Mouse (Mus musculus): ENCODE results near the gene Pltp. TPM values are rescaled to one million over a fixed set of nuclear protein-coding genes. Genes with fewer than 3 reads are reported as not detected.
A peak's percentile ranks its signal among the peaks of the same experiment; 100 is the strongest.
"Not testable (repeated sequence)": the region's sequence is repeated elsewhere in the genome, so short reads cannot be mapped to it uniquely, and the experiment has no call there.

The Pltp gene
- total RNA-seq, 2 experiments from 2014 or later, result 77.5 to 82.0 TPM

DNA sequence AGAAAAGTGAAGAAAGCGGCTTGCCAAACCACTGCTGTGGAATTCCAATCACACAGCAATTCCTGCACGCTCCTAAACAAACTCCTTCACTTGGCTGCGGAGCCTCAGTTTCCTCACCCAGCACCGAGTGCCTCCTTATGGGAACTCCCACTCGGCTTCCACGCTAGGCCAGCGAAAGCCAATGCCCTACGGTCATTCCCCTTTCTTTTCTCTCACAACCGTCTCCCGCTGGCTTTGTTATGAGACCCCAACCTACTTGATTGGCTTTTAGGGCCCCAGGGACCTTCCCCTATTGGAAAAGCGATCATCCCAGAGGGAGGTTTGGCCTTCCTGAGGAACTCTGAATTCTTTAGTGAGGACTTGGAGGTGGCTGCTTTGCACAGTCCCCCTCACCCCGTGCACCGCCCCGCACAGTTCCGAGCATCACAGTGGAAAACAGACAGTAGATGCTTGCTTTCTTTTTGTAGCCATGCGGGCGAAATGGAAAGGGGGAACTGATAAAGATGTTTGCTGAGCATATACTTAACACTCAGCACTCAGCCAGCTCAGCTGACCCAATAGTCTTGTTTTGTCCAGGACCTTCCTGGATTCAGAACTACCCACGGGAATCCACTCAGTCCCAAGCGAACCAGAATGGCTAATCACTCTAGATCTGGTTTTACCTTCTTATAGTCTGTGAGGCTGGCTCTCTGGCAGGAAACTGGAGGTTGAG is 487 bp upstream of the Pltp start:
- intact Hi-C loops (cut with DNase I), result no loop called here
- DNase-seq (ENCODE audit: low spot score in 2 of 2), result no peak

DNA sequence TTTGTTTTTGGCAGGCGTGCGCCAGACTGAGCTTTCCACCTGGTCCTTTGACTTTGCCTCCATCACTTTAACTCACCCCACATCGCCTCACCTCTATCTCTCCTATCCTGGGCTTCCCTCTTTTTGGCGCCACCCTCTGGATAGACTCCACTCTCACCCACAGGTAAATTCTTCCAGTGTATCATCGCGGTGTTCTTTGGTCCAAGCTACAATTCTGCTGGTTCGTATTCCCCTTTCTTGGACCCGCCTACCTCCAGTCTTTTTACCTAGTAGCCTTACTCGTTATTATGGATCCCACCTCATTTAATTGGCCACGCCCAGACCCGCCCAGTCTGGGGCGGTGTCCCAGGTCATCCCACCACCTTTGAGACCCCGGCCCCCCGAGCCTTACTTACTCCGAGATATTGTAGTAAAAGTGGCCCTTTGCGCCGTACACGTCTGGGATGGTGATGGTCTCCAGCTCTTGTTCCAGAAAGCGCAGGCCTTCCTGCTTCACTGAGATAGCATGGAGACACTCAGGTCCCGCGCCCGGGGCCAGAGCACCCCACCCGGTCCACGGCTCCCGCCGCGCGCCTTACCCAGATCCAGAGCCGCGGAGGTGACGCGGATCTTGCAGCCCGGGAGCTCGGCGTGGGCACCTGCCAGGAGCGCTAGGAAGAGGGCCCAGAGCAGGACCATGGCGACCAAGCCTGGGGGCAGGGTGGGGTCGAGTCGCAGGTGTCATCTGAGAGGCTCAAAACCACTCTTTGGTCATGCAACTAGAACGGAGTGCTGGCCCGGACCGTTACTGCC is 1.0 kb downstream of the Pltp start:
- intact Hi-C loops (cut with DNase I), result no loop called here
- no peak for DNase-seq (ENCODE audit: low spot score in 2 of 2)

DNA sequence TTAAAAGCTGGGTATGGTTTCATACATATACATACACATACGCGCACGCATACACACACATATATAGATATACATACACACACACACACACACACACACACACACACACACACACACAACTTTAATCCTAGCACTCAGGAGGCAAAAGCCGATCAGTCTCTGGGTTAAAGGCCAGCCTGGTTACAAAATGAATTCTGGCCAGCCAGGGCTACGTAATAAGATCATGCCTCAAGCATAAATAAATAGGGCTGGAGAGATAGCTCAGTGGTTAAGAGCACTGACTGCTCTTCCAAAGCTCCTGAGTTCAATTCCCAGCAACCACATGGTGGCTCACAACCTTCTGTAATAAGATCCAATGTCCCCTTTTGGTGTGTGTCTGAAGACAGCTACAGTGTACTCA is 1.9 kb downstream of the Pltp start:
- DNase-seq (ENCODE audit: low spot score in 2 of 2); intact Hi-C loops (cut with DNase I): not testable (repeated sequence)

DNA sequence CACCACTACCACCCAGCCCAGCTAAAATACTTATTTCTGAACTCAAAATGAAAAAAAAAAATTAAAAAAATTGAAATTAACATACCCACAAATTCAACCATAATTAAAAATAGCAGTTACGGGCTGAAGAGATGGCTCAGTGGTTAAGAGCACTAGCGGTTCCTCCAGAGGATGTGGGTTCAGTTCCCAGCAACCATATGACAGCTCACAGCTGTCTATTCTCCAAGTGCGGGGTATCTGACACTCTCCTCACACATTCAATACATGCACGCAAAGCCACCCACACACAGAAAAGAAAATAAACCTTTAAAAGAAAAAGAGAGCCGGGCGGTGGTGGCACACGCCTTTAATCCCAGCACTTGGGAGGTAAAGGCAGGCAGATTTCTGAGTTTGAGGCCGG is 7.5 kb downstream of the Pltp start:
- intact Hi-C loops (cut with DNase I), result no loop called here

DNA sequence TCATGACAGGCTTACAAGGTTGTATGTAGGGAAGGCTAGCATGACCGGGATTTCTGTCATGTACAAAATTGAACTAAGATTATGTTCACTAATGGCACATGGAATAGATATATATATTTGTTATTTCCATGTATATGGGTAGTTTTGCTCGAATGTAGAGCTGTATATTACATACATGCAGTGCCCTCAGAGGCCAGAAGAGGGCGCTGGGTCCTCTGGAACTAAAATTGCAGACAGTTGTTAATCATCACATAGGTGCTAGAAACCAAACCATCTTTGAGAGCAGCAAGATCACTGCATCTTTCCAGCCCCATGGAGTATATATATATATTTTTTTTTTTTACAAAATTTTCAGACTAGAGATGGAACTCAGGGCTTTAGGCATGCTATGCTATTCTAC is 11.7 kb downstream of the Pltp start:
- intact Hi-C loops (cut with DNase I), result no loop called here
- DNase-seq (ENCODE audit: low spot score in 2 of 2), result no peak

More for the DNA sequence above, 7.5 kb downstream of the Pltp start:
- DNase-seq (ENCODE audit: low spot score in 2 of 2), result peak in 1 of 2 experiments; percentile 63

DNA sequence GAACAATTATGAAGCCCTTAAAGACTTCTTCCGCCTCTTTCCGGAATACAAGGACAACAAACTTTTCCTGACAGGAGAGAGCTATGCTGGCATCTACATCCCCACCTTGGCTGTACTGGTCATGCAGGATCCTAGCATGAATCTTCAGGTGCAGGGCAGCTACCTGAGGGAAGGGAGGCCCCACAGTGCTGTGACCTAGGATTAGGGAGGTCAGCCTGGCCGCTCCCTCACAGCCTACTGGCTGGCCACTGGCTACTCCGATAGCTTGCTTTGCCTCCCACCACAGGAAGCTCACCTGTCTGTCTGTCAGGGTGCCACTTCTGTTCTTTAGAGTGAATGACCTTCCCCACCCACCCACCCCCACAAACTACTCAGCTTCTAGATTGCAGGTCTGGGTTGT is 22.3 kb downstream of the Pltp start:
- DNase-seq (ENCODE audit: low spot score in 2 of 2), result no peak
- intact Hi-C loops (cut with DNase I), result no loop called here

DNA sequence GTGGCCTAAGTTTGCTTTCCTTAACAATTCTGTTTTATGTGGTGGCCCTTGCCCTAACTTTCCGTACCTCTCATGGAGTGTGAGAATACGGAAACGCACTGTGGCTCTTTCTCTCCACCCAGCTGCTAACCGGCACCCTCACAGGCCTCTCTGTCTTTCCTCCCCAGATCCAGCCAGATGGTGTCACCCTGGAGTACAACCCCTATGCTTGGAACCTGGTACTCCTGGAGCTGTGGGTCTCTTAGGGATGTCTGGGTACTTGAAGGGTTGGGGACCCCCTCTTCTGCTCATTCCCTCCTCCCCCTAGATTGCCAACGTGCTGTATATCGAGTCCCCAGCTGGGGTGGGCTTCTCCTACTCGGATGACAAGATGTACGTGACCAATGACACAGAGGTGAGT is 23.0 kb downstream of the Pltp start:
- DNase-seq (ENCODE audit: low spot score in 2 of 2), result peak in 1 of 2 experiments; percentile 43

DNA sequence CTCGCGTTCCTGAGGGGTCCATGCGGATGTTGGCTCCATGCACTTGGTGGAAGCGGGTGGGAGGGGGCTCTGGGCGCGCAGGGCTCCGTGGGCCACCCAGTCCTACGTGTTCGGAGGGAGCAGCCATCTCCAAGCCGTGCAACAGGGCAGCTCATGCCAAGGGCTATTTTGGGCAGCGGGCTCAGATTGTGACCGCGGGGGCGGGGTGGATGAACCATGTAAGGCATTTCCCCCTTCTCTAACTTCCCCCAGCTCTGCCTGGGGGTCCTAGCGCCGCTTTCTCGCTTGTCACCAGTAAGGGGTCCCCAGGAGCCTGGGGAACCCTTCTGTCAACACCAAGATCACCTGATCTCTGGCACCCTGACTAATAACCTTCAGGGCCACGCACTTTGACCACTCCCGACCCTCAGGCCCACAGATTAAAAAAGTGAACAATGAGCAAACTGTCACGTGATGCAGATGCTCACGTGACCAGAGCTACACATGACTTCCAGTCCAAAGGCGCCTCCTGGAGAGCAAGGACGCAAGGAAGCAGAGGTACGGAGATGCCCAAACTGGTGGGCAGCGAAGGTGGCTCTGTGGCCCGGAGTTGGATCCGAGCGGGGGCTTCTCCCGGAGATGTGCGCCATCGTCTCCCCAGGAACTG is 24.1 kb downstream of the Pltp start, which contains the start of gene Neurl2:
Neurl2 (minus strand) TSS at position 143 of the 646 bp plus-strand sequence.
- intact Hi-C loops (cut with DNase I), result loop anchor here (1.0 to 2.0 kb wide), 2 partner anchors 46 to 77 kb away; partner anchors contain the start of genes Pcif1 and Zfp335

More for the DNA sequence above, 23.0 kb downstream of the Pltp start:
- intact Hi-C loops (cut with DNase I), result no loop called here

DNA sequence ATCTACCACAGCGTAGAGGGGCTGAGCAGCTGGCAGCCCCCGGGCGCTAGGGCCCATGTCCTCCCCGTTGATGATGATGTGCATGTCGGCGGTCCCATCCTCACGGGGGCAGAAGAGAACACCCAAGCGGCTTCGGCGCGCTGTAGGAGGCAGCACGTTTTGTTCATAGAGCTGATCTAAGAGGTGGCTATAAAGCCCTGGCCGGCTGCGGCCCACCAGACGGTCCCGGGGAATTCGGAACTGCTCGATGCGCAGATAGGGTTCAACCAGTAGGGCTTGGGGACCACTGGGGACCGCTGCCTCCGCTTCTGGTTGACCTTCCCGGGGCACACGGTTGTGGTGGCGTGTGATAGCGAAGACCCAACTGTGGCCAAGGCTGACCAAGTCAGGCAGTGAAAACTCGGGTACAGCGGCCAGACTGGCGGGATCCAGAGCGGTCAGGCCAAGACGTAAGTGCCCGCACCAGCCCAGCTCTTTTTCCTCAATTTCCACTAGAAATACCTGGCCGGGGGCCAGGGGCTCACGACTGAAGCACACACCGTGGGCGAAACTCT is 24.7 kb downstream of the Pltp start, which contains the start of gene Ctsa:
Ctsa (plus strand) TSS at position 126 of the 554 bp plus-strand sequence.
- DNase-seq (ENCODE audit: low spot score in 2 of 2), result peak; percentile 78 to 86
- intact Hi-C loops (cut with DNase I), result loop anchor here (1.0 to 2.0 kb wide), 2 partner anchors 46 to 78 kb away; partner anchors contain the start of genes Pcif1 and Zfp335

More for the DNA sequence above, 24.1 kb downstream of the Pltp start, which contains the start of gene Neurl2:
- DNase-seq (ENCODE audit: low spot score in 2 of 2), result peak; percentile 93 to 97

DNA sequence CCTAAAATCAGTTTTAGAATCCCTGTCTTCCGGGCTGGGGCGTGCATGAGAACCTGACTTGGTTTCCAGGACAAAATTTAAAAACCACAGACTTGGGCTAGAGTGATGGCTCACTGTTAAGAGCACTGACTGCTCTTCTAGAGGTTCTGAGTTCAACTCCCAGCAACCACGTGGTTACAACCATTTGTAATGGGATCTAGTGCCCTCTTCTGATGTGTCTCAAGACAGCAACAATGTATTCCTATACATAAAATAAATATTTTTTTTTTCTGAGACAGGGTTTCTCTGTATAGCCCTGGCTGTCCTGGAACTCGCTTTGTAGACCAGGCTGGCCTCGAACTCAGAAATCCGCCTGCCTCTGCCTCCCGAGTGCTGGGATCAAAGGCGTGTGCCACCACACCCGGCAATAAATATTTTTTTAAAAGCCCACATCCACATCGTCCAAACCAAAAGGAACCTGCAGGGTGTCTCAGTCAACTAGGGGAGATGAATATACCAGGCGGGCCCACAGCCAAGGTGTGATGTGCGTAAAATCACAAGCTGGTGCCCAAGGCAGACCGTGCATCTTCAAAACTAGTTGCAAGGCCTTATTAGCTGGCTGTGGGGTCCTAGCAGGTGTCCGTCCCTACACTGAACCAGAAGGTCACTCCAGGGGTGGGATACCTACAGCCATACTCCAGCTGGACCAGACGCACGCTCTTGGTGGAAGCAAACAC is 25.3 kb downstream of the Pltp start:
- intact Hi-C loops (cut with DNase I), result loop anchor here (2.0 kb wide), 1 partner anchor 79 kb away; the partner anchor contains the start of gene Zfp335
- peak in 1 of 2 experiments; percentile 26 for DNase-seq (ENCODE audit: low spot score in 2 of 2)

DNA sequence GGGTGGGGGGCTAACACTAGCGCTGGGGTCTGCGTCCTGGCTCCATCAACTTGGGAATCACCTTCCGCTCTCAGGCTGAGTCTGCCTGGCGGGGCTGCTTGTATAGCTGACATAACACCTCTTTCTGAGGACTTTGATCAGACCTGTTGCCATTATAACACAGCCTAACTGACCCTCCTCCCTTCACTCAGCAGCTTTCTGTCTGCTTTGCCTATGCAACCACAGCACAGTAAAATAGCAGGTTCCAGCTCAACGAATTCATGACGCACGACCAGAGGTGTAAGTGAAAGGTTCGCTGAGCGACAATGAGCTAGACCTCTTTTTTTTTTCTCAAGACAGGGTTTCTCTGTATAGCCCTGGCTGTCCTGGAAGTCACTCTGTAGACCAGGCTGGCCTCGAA is 26.5 kb downstream of the Pltp start:
- no peak for DNase-seq (ENCODE audit: low spot score in 2 of 2)
- intact Hi-C loops (cut with DNase I), result no loop called here

DNA sequence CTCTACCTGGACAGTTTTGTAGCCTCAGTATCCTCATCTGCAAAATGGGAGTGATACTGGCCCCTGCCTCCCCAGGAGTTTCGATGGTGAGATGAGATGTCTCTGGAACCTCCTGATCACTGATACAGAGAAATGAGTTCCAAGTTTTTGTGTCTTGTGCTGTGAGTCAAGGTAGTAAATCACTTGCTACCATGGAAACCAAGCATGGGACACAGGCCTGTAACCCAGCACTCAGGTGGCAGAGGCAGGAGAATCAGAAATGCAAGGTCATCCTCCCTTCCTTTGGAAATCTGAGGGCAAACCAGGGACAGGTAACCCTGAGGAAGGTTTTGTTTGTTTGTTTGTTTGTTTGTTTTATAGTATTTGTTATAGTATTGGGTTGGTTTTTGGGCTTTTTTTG is 28.4 kb downstream of the Pltp start:
- no peak for DNase-seq (ENCODE audit: low spot score in 2 of 2)
- intact Hi-C loops (cut with DNase I), result no loop called here

DNA sequence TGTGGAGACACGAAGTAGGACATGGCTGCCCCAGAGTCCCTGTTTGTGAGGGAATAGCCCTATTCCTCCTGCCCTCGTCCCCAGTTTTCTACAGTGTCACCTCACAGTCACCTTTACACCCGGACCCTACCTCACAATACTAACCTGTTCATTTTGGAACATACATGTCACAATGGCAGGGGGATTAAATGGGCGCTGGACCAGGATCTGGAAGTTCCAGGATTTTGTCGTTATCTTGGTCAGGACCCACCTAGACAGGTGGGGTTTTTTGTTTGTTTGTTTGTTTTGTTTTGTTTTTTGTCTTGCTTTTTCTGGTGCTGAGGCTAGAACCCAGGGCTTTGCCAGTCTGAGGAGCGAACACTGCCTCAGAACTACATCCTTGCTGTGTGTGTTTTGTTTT is 29.1 kb downstream of the Pltp start, which contains the start of gene Spata25:
Spata25 (minus strand) TSS at position 101 of the 400 bp plus-strand sequence.
- intact Hi-C loops (cut with DNase I), result no loop called here

DNA sequence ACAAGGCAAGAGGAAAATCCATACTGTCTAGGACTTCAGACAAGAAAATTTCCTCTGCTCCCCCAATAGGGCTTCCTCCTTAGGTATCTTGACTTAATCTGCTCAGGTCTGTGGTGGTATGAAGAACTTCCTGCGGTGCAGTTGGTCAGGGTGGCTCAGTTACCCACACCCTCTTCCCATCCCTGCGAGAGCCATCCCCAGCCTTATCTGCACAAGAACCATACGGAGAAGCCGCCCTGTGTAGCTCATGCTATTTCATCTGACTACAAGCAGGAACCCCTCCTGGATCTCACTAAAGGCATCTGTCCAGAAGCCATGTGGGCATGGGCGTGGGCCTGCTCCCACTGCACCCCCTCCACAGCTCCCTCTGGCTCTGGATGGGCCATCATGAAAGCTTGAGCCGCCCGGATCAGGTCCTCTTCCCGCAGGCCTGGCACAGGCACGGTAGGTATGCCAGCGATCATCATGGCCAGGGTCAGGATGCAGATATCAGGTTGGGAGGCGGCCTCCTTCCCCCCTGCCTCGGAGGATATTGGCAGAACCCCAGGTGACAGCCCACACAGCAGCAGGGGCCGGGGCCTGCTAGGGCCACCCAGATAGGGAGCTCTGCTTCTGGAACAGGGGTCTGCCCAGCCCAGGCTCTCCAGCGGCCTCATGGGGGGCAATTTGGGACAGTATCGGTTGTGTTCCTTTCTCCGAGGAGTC is 30.2 kb downstream of the Pltp start:
- DNase-seq (ENCODE audit: low spot score in 2 of 2), result no peak
- intact Hi-C loops (cut with DNase I), result no loop called here

More for the DNA sequence above, 29.1 kb downstream of the Pltp start, which contains the start of gene Spata25:
- no peak for DNase-seq (ENCODE audit: low spot score in 2 of 2)

DNA sequence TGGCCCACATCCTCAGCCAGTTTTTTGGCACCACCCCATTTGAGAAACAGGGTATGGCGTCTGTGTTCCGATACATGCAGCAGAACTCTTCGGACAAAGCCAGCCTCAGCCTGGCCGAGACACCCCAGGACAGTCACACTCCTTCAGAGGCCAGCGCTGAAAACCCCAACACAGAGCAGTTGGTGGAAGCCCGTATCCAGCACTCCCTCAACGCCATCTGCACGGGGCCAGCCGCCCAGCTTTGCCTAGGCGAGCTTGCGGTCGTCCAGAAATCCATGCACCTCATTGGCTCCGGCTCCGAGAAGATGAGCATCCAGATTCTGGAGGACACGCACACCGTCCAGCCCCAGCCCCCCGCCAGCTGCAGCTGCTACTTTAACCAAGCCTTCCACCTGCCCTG is 32.0 kb downstream of the Pltp start:
- no peak for DNase-seq (ENCODE audit: low spot score in 2 of 2)
- intact Hi-C loops (cut with DNase I), result no loop called here

DNA sequence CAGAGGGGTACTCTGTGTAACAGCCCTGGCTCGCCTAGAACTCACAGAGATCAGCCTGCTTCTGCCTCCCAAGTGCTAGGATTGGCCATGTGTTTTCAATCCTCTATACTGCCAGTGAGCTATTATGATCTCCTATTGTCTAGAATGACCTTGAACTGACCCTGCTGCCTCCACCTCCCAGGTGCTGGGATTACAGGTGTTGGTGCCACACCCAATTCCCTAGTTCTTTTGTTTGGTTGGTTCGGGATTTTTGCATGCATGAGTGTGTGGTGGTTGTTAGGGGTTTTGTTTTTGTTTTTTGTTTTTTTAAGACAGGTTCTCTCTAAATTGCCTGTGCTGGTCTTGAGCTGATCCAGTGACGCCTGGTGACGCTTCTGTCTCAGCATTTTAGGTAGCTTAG is 33.5 kb downstream of the Pltp start:
- intact Hi-C loops (cut with DNase I), result loop anchor here (2.0 kb wide), 1 partner anchor 19 kb away; the partner anchor contains the start of genes Acot8 and Zswim3
- DNase-seq (ENCODE audit: low spot score in 2 of 2), result no peak

DNA sequence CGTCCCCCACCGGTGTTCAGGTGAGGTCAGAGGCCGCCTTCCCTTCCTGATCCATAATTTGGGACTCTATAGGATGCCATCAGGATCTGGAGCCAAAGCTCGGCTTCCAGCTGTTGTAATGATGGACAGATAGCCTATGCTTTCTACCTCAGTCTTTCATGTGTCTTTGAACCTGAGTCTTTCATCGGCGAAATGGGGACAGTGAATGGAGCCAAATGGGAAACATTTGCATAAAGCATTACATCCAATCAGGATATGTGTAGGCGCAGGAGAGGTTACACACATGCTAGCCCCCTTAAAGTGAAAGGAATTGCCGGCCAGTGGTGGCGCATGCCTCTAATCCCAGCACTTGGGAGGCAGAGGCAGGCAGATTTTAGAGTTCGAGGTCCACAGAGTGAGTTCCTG is 34.3 kb downstream of the Pltp start:
- intact Hi-C loops (cut with DNase I), result loop anchor here (2.0 kb wide), 1 partner anchor 18 kb away; the partner anchor contains the start of genes Acot8 and Zswim3
- peak in 1 of 2 experiments; percentile 69 for DNase-seq (ENCODE audit: low spot score in 2 of 2)

DNA sequence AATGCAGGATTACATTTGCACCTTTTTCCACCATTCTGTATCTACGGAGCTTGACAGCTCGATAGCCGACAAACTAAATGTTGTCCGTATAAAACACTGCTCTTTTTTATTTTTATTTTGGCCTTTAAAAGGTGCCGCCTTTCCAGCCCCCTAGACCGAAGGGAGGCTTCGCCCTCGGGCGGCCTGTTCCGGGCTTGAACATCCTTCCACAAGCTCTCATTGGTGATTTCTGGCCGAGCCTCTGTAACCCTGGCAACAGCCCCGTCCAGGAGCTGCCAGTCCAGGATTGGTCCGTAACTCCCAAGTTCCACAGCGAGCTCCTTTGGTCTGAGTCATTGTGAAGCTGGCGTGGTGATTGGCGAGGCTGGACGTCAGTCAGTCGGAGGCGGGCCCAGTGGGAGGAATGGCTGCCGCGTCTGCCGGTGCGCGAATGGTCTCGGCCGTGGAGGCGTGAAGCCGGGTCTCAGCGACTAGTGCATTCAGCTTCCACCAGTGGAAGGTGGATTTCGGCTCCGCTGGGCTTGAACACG is 34.8 kb downstream of the Pltp start, which contains the start of gene Zswim1:
Zswim1 (plus strand) TSS at position 51 of the 530 bp plus-strand sequence.
- intact Hi-C loops (cut with DNase I), result loop anchor here (2.0 kb wide), 1 partner anchor 18 kb away; the partner anchor contains the start of genes Acot8 and Zswim3
- DNase-seq (ENCODE audit: low spot score in 2 of 2), result peak; percentile 100
